Mouse (Mus musculus) thymus, postnatal 25 days (tissue): ENCODE data around the gene Ccdc134.

Source experiments
- DNase-seq: peaks from one replicate; pipeline ENCODE4 v3.0.0; 2022

Gene Ccdc134

GRCm38 (mm10) chr15:82175091-82175490 is 47.4 kb downstream of the Ccdc134 start:
- no peak for DNase-seq

DNA sequence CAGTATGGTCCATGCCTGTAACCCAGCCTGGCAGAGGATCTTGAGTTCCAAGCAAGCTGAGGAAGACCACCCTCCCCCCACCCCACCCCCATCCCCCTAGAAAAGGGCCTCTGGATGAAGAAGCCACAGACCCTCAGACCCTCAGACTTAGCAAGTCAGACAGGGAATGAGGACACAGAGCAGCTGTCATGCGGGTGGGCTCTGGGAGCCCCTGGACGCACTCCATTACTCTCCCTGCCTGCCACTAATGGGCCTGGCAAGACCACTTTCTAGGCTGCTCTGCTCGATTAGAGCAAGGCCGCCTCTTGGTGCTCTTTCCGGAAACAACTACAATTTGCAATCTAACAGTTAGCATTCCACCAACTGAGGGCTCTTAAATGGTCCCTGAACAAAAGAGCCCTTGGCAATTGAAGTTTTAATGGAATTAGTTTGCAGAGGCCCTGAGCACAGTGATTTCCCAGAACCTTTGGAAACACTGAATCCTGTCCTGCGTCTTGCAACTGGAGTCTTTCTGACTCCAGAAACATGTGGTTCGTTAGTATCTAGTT is 50.1 kb downstream of the Ccdc134 start:
- no peak for DNase-seq

DNA sequence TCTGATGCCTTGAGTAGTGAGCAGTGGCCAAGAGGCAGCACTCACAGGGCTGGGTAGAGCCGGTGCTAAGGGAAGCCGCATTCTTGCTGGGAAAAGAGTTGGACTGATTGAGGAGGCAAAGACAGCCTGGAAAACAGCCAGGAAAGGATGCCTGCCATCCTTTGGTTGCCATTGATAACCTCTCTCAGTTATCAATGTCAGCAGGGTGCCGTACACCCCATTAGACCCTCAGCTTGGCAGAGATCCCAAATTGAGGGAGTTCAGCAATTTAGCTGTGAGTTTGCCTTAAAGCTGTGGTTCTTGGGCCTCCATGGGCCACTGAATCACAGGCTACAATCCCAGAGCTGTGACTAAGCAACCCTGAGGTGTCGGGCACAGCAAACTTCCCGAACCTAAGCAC is 53.4 kb downstream of the Ccdc134 start:
- no peak for DNase-seq

DNA sequence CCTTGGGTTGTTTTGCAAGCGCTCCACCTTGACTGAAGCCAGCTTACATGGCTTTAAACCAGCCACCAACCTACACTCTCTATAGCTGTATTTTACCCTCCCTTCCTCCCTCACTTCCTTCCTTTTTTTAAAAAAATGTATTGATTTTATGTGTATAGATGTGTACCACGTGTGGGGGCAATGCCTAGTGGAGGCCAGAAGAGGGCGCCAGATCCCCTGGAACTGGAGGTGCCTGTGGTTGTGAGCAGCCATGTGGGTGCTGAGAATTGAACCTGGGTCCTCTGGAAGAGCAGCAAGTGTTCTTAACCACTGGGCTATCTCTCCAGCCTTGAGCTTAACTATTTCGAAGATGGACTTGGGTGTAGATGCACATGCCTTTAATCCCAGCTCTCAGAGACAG is 54.6 kb downstream of the Ccdc134 start:
- no peak for DNase-seq

- no peak for DNase-seq
Measured at GRCm38 (mm10) chr15:82183596-82183995, 55.9 kb downstream of the Ccdc134 start.

DNA sequence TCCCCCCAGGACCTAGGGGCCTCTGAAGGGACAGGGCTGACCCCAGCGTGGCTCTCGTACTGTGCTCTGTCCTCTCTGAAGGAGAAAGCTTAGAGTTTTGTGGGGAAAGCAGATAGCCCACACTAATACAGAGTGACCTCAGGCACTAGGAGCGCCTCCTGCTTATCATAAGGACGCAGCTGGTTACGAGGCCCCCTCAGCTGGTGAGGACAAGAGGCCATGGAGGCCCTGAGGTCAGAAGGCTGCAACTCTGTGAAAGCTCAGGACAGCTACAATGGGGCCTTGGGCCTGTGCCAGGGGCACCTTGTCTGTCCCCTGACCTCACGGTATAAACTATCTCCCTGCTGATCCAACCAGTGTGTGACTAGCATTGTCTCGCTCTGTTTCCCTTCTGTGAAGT is 56.5 kb downstream of the Ccdc134 start:
- DNase-seq: no peak

GRCm38 (mm10) chr15:82184656-82185055 is 56.9 kb downstream of the Ccdc134 start:
- no peak for DNase-seq

DNA sequence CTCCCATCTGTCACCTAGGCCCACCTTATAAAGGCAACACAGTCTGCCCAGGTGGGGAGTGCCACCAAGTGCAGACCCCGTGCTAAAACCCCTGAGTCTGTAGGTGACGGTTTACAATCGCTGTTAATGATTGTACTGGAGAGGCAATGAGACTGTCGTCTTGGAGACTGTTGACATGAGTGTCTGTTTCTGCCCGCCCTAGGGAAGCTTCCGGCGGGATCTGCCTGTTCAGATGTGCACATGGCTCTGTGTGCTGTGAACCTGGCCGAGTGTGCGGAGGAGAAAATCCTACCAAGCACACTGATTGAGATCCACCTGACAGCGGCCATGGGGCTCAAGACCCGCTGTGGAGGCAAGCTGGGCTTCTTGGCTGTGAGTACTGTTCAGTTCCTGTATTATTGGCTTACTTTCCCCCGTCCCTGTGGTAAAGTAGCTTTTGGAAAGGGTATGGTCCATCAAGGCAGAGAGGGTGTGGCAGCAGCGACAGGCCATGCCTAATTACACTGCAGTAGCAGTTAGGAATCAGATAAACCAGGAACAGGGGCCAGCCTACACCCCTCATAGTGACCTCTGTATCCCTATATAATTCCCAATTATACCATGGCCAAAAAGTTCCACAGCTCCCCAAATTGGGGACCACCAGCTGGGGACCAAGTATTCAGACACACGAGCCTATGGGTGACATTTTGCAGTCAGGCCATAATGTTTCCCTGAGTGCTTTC is 57.5 kb downstream of the Ccdc134 start:
- no peak for DNase-seq

DNA sequence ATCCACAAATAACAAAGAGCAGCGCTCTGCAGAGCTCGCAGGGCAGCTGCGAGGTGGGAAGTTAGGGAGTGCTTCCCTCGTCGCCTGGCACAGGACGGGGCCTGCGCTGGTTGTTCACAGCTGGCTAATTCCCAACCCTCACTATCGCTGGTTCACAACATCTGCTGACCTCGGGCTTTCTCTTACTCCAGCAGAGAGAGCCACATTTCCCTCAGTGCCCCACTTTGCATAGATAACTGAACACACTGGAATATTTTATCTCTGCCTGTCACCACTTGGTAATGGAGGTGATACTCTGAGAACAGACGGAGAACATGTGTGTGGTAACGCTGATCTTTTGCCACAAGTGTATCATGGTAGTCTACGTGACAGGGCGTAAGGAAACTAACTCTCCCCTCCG is 58.4 kb downstream of the Ccdc134 start:
- no peak for DNase-seq

DNA sequence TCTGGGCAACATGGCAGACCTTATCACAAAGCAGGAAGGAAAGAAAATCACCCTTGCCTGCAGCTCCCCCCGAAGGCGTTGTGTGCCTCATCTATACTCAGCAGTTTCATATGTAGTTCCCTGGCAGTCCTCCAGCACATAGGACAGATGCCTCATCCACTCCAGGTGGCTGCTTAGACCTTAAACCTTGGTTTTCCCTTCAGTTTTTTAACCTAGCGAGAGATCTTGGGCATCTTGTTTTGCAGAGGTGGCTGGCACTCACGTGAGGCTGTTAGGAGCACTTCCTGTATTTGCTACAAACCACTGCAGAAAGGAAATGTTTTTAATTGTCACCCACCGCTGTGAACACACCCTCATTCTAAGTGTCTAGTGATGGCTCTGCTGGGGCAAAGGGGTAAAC is 59.2 kb downstream of the Ccdc134 start:
- DNase-seq: no peak

DNA sequence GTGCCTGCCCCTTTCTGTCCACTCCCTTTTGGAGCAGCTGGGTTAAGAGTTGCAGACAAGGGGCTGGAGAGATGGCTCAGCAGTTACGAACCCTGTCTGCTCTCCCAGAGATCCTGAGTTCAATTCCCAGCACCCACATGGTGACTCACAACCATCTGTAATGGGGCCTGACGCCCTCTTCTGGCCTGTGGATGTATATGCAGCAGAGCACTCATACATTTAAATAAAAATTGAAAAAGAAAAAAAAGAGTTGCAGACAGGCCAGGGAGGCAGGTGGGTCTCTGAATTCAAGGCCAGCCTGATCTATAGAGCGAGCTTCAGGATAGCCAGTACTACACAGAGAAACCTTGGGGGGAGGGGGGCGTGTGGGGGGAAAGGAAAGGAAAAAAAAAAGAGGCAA is 59.7 kb downstream of the Ccdc134 start:
- DNase-seq: no peak

- no peak for DNase-seq
Measured at GRCm38 (mm10) chr15:82187924-82188323, 60.2 kb downstream of the Ccdc134 start.

GRCm38 (mm10) chr15:82188481-82189240 is 60.9 kb downstream of the Ccdc134 start:
- DNase-seq: peak; percentile 65
